Mouse (Mus musculus) effector memory CD4-positive, alpha-beta T cell, adult 7 months (primary cell): ENCODE measurements around the gene Dok1. TPM values are rescaled to one million over a fixed set of nuclear protein-coding genes. Genes with fewer than 3 reads are reported as not detected.

ENCODE experiments used
- polyA plus RNA-seq: library from polyadenylated mRNA; unstranded; fragments of 100-300 nt; shearing (Covaris generic); gene quantifications from one replicate; pipeline ENCODE4 v1.2.1, GENCODE M21; 2017

Dok1 gene
- polyA plus RNA-seq: 12.8 TPM

DNA sequence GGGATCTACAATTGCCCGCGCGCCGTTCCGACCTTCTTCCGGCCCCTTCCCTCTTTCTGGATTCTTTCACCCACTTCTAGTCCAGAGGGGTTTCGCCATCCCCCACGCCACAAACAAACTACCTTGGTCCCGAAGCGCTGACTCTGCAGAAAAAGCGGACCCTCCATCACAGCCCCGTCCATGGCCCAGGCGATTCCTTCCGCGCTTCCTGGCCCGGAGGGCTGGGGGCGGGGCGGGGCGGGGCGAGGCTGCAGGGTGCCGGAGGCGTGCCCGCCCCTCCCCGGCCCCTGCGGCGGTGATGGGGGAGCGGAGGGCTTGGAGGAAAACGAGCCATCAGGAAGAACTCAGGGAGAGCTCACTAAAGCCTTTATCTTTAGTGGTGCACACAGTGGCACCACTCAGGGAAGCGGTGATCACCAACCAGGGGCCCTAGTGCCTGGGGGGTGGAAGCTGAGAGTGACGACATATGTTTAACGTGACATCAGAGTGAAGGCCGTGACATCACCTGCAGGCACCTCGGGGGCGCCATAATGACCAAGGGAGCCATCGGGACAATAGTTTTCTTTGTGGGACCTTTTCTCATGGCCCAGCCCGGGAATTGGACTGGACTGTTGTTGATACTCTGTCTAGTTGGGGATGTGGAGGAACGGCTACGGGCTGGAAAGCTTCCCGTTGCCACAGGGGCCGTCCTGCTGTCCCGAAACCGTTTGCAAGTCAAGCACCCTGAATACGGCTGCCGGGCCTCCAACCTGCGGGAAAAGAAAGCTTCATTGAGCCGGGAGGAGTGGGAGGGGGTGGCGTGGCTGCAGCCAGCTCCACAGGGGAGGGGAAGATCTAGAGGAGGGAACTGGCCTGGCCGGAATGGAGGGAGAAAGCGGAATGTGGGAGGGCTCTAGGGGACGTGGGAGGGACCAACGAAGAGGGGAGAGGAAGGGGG lies at the start of gene Dok1, which contains the start of gene Loxl3:
Dok1 (minus strand) TSS at position 223 of the 937 bp plus-strand sequence.
Loxl3 (plus strand) TSS at position 925 of the 937 bp plus-strand sequence.

DNA sequence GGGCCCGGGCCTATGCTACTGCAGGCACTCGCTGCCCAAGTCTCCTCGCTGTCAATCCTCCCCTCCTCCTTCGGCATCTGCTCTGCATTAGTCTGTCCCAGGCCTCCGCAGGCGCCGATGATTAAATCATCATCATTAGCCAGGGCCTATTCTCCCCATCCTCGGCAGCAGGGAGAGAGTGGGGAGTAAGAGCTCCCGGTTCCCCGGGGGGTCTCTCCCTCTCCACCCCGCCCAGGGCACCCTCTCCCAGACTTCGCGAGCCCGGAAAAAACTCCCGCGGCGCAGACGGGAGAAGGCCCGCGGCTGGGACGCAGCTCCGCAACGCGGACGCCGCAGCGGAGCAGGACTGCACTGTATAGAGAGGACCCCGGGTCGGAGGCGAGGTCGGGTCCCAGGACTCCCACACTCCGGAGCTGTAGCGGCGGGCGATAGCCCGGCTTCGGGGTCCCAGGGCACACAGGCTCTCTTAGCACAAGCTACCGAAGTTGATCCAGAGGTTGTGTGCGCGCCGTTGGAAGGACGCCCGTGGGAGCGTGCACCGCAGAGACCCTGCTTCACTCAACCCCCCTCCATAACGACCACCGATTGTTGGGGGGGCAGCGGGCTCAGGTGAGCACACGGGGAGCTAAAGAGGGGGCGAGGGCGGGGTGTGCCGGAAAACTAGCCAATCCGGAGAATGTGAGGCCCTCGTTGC lies 44.5 kb upstream of the Dok1 start, which contains the start of gene Pcgf1:
Pcgf1 (plus strand) TSS at position 240 of the 694 bp plus-strand sequence.

GRCm38 (mm10) chr6:83070247-83070310 lies 36.8 kb upstream of the Dok1 start, which contains the start of gene Tlx2:
Gene Tlx2 (minus strand): TSS chr6:83070293.

GRCm38 (mm10) chr6:83057790-83058189 lies 24.5 kb upstream of the Dok1 start, which contains the start of gene Dqx1:
Gene Dqx1 (plus strand): TSS chr6:83057844.

DNA sequence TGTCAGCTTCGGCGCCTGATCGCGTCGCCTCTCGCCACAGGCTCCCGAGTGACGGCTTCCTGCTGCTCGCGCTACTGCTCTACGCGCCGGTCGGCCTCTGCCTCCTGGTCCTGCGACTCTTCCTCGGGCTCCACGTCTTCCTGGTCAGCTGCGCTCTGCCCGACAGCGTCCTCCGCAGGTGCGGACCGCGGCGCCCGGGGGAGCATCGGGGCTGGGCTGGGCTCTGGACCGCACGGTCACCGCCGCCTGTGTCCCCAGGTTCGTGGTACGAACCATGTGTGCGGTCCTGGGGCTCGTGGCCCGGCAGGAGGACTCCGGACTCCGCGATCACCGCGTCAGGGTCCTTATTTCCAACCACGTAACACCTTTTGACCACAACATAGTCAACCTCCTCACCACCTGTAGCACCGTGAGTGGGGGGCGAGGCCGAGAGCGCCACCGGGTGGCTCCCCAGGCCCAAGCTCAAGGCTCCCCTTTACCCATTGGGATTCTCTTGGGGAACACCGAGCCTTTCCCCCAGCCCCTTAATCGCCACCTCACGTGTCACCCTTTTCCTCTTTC lies 21.7 kb upstream of the Dok1 start, which contains the start of gene Htra2:
Htra2 (minus strand) TSS at position 403 of the 561 bp plus-strand sequence.

DNA sequence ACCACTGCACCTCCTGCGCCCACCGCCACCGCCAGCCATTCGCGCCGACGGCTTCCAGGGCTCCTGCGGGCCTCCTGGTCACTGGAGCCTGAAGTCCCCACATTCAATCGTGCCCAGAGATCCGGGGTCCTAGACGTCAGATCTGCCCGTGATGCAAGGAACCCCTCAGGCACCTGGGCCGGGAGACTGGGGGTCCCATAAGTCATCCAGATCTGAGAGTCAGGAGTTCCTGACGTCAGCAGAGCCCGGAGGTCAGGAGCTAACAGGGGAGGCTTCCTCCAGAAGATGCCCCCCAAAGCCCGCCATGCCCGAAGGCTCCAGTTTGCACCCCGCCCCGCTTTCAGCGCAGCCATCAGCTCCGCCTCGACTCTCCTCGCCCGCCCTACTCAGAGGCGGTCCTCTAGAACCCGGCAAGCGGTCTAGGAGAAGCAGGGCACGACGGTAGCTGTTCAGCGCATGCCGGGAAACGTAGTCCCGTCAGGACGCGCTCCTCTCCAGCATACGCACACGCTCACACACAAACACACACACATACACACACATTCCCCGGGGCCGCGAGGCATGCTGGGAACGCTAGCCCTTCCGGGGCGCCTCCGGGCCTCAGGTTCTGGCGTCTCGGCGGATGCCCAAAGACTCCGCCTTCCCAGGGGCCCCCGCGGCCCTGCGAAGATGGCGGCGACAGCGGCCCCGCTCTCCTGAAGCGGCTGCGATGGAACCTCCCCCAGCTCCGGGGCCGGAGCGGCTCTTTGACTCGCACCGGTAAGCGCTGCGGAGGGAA lies 21.0 kb upstream of the Dok1 start, which contains the start of gene Aup1:
Aup1 (plus strand) TSS at position 448 of the 778 bp plus-strand sequence.

Other genes starting within 250 kb of the Dok1 start
- 17.5 TPM for gene Sema4f, start 93.7 kb downstream of the Dok1 start, polyA plus RNA-seq
- not detected for gene M1ap, start 86.6 kb downstream of the Dok1 start, polyA plus RNA-seq
- gene Loxl3, start 702 bp upstream of the Dok1 start, polyA plus RNA-seq: 0.30 TPM
- gene Aup1, start 21.1 kb upstream of the Dok1 start, polyA plus RNA-seq: 495 TPM
- gene Htra2, start 21.8 kb upstream of the Dok1 start, polyA plus RNA-seq: 35.1 TPM
- gene Dqx1, start 24.4 kb upstream of the Dok1 start, polyA plus RNA-seq: 1.3 TPM
- not detected for gene Tlx2, start 36.8 kb upstream of the Dok1 start, polyA plus RNA-seq
- 21.1 TPM for gene Pcgf1, start 44.4 kb upstream of the Dok1 start, polyA plus RNA-seq
- gene Lbx2, start 52.9 kb upstream of the Dok1 start, polyA plus RNA-seq: not detected
- gene Ccdc142, start 68.1 kb upstream of the Dok1 start, polyA plus RNA-seq: 2.2 TPM
- 6.5 TPM for gene Gm42688, start 68.1 kb upstream of the Dok1 start, polyA plus RNA-seq
- gene Mrpl53, start 75.6 kb upstream of the Dok1 start, polyA plus RNA-seq: 30.5 TPM
- 66.0 TPM for gene Mogs, start 82.0 kb upstream of the Dok1 start, polyA plus RNA-seq
- gene Wbp1, start 88.1 kb upstream of the Dok1 start, polyA plus RNA-seq: 61.8 TPM
- gene Ino80b, start 92.0 kb upstream of the Dok1 start, polyA plus RNA-seq: 31.8 TPM
- 0.94 TPM for gene Rtkn, start 102.0 kb upstream of the Dok1 start, polyA plus RNA-seq
- gene Wdr54, start 122.9 kb upstream of the Dok1 start, polyA plus RNA-seq: 1.3 TPM
- not detected for gene 1700003E16Rik, start 122.9 kb upstream of the Dok1 start, polyA plus RNA-seq
- 63.3 TPM for gene Dctn1, start 132.4 kb upstream of the Dok1 start, polyA plus RNA-seq
- gene Slc4a5, start 186.4 kb upstream of the Dok1 start, polyA plus RNA-seq: not detected